Mouse (Mus musculus) monocyte, adult 2 months (primary cell): ENCODE data around the gene Gm37240.
"Not testable (repeated sequence)": the region's sequence is repeated elsewhere in the genome, so short reads cannot be mapped to it uniquely, and the experiment has no call there.

Experiments used
- DNase-seq, 2 experiments: peaks; one replicate each; pipeline ENCODE4 v3.0.0; 2022; ENCODE audit warnings: low spot score in 2 of 2, low read depth in 1 of 2

Gene Gm37240

DNA sequence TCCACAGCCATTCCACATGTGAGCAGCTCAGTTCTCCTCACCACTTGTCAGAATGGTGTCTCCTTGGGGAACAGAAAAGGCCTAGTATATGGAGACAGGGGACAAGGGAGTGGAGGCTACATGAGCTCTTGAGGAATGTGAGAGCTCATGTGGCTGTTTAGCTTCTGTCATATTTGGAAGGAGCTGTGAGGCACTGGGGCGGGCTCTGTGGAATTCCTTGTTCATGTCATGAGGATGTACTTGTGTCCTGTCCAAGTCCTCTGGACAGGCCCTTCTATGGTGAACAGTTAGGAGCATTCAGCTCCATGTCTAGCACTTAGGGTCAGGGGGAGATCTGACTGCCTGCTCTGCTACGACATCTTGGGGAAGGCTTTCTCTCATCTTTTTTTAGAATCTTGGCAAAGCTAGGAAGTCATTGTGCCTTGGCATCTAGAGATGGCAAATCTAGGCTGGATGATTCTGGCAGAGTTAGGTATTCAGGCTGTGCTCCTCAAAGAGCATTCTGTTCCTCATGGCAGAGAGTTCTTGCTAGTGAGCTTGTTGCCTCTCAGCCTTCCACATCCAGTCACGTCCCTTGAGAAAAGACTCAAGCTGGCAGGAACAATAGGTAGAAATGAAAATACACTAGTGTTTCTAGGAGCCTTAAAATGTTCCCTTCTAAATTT, 297.1 kb downstream of the Gm37240 start:
- DNase-seq, result no peak

DNA sequence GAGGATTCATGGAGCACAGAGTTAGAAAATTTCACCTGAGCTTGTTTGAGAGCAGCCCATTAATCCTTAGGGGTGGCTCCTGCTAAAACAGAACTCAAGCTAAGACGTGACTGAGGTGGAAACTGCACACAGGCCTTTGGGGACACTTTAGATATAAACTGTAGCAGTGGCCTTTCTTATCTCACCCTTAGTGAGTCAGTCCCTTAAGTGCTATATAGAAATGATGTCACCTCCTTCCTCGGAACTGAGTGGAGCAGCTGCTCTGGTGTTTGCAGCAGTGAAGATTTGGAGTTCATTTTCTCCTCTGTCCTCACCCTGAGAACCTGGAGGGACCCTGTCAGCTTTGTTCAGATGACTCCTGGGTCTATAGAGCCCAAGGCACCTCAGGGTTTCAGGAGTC, 298.6 kb downstream of the Gm37240 start:
- no peak for DNase-seq

DNA sequence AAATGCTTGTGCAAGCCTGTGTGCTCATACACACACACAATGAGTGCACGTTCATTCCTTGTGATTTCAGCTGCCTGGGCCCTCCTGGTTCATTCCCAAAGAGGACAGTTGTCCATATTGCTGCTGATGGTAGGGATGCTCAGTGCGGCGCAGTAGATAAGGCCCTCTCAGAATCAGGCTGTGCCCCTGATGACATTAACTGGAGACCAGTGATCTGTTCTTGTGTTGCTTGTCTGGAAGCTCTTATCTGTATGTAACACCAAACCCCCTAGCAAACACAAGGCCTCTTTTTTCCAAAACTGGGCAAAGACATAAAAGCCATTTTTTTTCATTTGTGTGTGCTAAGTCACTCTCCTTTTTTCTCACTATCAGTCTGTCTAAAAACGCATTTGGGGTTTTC, 302.4 kb downstream of the Gm37240 start:
- DNase-seq, result no peak

DNA sequence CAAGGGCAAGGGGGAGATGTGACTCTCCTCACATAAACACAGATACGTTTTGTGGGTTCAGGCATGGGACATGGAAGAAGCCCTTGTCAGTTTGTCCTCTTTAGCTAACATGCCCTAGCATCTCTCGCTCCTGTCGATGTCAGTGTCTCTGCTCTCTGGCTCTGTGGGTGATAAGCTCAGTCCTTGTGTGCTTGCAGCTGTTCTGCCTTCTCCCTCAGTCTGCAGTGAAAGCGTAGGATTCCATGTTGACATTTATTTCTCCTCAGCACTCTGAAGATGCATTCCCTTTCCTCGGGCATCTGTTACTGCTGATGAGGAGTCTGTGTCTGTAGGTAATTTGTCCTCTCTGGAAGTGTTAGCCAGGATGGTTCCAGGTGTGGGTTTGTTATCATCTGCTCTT, 304.1 kb downstream of the Gm37240 start:
- DNase-seq, result no peak

DNA sequence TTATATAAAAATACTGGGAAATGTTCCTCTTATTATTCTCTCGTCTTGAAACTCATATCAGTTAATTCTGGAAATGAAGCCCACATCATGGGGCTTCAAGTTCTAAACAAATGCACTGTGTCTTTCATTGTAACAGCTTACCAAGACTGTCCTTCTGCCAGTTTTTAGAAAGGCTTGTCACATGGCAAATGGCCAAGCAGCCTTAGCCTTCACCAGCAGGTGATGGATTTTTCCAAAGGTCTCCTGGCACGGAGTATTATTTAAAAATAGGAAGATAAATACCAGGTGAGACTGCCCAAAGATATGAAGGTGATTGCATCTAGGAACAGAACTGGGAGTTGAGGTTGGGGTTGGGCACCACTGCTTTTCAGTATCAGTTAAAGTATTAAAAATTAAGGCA, 304.6 kb downstream of the Gm37240 start:
- DNase-seq, result no peak

DNA sequence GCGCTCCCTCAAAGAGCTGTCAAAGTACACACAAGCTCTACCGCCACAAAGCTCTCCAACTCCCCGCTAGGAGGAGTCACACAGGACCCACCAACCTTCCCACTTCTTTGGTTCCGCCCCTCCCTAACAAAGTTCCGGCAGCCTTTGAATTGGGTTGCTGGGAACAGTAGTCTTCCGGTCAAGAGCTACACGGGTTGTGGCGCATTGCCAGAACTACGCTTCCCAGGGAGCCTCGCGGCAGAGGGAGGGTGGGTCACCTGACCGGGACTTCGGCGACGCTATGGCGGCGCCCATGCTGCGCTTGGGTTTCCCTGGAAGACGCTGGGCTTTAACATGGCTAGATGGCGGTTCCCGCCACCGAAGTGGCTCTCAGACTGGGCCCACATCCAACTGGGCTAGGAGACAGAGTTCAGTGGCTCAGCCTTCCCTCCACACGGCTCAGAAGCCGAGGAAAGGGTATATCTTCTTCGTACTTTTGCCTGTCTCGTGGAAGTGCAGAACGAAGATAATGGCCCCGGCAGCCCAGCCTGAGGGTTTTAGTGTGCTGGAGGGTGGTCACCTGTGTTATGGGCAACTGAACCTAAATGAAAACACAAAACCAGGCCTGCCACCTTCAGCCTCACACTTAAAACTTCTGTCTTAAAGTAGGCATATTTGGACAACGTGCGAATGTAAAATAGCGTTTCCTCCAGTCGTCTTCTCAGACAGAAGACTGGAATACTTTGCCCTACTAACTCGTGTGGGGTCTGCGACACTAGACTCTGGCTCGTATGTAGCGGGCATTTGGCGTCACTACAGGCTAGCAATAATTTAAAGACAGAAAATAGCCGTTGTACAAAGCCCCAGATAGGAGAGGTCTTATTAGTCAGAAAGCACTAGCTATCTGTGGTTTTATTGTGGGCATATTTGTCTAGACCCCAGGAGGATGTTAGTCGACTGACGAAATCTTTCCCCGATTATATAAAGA, 313.2 kb downstream of the Gm37240 start, which contains the start of gene Gatb:
Gene Gatb, plus strand, starts transcription at position 256 of the 967 bp plus-strand sequence.
- DNase-seq, result peak; percentile 94

DNA sequence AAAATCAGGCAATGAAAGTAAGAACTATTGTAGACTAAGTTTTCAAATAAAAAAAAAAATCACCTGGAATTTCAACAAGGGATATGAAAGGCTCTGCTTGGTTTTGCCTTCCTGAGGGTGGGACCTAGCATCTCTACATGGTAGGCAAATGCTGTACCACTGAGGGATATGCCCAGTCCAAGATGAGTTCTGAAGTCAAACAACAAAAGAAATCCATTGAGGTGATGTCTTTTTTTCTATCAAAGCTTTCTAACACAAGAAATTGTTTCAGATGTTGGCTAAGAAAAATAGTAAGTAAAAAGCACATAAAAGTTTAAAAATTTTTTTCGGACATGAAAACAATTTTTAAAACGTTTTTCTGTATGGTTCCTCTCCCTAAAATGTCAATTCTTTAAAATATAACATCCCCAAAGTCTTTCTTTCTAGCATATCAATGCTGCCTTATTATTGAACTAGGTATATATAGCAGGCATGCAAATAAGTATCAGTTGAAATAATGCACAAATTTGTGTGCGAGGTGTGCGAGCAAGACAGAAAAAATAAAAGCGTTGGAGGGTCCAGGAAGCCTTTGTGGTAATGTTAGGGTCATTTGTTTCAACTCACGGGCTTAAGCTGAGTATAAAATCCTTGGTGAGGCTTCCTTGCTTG, 314.0 kb downstream of the Gm37240 start:
- DNase-seq, result no peak

DNA sequence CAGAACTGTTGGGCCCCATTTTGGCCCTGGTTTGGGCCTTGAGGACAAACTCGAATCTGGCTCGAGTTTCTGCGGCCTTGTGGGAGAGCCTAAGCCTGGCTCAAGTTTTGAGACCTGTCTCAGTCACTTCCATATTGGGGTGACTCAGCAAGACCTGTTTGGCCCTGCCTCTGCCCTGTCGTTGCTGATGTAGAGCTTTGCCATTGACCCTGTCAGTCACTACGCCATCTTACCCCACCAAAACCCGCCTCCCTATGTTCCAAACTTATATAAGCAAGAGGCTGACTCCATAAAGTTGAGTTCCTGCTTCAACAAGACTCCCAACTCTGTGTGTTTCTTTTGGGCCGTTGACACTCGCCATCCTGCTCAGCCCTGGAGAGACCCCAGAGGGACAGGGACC, 314.8 kb downstream of the Gm37240 start:
- DNase-seq, result not testable (repeated sequence)

DNA sequence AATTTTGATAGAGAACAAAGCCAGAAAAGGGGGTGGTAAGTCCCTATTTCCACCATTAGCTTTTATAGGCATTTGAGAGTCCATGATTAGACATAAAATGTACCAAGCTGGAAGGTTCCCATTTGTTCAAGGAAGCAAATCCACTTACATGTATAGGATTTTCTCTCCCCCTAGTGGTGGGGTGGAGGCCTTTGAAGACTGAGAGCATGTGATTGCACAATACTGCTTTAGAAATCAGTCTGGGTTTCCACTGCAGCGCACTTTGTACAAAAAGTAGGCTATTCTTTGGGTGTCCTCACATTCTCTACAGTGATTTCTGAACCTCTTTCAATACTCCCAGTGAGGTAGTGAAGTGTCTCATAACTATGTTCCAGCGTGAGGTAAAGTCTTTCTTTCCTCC, 316.0 kb downstream of the Gm37240 start:
- DNase-seq, result no peak

DNA sequence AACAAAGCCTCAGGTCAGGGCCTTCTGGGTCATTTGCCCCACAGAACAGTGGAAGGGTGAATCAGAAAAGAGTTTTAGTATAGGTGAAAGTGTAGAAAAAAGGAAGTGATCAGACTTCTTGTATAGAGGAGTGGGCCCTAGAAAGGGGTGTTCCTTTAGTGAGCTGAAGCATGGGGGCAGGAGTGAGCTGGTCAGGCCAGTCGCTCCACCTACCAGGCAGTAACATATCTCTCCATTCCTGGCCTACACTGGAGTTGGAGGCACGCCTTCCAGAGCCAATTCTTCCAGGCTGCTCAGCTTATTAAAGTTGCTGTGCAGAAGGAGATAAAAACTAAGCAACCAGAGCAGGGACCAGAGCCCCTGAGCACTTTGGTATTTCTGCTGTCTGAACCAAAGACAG, 322.7 kb downstream of the Gm37240 start:
- no peak for DNase-seq

DNA sequence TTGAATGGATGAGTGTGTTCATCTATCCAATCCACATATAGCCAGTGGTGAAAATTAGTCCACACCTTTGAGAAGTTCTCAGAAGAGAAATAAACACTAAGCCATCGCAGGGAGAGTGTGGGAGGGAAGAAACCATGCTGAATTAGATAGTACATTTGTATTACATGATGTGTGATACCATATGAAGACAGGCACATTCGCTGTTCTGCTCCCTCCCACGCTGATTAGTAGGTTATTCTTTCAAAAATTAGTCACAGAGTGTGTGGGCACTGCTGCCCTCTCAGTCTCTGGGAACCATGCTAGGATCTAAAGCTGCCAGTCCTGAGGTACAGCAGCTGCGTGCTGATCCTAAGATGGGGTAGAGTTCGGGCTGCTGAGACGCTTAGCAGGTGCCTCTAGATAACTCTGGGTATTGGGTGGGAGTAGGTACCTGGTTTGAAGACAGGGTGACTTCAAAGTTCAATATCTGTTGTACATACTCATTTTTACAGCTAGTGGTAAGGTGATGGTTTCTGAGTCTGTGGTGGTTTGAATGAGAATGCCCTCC, 333.5 kb downstream of the Gm37240 start:
- DNase-seq, result no peak

DNA sequence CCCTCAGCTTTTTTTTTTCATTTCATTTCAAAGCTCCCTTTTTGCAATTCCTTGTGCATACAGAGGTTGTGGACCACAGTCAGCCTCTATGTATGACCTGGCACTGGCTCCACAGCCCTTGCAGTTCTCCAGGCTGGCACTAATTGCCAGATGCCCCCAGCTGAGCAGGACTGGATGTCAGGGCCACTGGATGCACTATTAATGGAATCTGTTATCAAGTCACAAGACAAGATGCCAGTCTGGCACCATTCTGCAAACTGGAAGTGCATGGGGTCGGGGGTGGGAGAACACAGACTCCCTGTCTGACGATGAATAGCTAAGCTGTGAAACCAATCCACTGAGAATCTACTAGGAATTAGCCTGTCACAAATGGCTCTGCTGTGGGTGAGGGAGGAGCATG, 336.0 kb downstream of the Gm37240 start:
- DNase-seq, result no peak

DNA sequence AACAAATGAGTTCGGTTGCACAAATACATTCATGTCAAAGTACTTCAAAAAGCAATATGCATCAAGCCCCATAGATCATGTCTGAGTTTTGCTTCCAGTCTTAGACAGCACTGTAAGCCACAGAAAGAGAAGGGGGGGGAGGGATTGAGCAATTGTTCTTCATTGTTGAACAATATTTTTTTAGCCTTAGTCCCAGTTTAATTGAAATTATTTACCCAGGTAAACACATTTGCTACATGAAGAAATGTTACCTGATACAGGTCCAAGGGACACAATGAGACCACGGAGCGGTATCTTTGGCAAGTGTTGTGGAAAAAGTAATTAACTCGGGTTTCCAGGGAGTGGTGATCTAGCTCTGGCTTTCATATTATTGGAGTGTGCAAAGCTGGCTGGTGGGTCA, 337.0 kb downstream of the Gm37240 start:
- no peak for DNase-seq

DNA sequence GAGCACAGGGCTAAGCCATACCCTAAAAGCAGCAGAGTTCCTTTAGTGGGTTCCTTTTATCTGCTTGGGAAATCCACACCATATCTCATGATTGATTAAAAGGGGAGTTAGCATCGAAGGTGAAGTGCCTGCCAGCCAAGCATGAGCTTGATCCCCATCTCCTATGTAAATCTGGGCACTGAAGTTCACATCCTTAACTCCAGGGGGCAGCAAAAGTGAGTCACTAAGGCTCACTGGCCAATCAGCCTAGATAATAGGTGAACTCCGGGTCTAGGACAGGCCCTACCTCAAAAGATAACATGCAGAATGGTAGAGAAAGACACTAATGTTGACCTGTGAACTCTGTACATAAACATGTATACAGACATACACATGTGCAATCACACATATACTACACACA, 343.7 kb downstream of the Gm37240 start:
- DNase-seq, result no peak

DNA sequence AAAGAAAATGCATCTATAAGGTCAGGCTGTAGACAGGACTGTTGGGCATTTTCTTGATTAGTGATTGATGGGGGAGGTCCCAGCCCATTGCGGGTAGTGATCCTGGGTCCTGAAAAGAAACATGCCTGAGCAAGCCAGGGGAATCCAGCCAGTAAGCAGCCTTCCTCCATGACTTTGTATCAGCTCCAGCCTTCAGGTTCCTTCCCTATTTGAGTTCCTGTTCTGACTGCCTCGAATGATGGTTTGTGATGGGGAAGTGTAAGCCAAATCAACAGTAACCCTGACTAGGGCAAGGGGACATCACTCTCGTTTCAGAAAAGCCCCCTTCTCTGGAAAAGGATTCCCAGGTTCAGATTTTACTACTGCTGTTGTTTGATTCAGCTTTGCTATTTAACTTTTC, 344.6 kb downstream of the Gm37240 start:
- DNase-seq, result no peak

DNA sequence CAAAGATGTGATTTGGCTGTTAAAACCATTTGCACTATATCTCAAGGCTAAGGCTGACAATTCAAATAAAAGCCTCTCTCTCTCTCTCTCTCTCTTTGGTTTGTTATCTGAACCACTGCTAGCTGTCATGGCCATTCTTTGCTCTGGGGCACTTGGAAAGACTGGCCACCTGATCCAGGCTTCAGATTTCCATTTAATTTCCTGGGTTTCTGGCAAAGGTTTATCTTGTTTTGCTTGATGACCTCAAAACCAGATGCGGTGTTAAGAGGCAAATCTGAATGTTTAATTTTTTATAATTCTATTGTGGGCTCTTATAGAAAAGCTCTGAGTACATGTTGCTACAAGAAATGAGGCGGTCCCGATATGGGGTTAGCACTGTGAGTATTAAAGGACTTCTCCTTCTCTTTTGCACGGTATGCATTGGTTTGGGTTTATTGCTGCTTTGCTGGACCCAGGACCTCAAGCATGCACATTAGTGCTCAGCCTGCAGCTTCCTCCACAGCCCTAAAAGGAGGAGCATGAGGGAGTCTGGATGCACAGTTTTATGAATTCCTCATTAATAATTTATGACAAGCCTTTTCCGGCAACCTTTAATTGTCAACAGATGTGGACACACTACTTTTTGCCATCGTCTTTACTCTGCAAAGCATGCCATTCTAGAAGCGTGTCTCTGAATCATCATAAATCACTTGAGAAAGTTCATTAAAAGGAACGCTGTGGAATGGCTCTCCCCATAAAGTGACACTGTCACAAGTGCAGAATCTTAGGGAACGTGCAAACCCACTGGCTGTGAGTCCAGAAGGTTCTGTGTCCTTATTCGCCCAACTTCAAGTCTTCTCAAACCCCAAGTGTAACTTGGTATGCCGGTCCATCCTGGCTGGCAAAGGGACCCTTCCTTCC, 351.4 kb downstream of the Gm37240 start:
- no peak for DNase-seq

DNA sequence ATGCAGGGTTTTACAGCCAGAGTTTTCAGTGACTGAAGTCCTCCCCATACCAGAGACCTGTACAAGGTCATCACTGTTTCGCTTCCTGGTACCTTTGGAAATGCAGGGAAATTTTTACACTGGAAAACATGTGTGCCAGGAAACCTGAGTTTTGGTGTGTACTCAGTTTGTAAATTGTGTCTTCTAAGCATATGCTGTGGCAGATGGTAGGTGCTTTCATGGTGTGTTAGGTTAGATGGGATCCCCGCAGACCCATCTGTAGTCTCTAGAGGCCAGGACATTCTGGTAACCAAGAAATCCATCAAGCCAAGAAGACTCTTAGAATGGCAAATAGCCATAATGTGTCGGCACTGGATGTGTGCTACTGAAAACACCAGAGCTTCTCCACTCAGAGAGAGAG, 352.3 kb downstream of the Gm37240 start:
- DNase-seq, result no peak

DNA sequence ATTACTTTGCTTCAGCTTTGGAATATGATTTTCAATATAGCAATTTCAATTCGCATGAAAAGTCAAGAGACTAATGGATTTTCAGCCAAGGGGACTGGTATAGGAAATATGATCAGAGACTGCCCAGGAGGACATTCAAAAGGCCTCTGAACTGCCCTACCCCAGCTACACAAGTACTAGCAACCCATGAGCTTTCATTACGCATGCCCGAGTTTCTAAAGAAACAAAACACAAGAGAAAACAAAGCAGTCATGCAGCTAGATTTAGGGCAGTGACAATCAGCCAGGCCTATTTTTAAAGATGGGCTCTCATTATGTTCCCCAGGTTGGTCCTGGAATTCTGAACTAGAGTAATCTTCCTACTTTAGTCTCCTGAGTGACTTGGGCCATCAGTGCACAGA, 354.9 kb downstream of the Gm37240 start:
- no peak for DNase-seq

DNA sequence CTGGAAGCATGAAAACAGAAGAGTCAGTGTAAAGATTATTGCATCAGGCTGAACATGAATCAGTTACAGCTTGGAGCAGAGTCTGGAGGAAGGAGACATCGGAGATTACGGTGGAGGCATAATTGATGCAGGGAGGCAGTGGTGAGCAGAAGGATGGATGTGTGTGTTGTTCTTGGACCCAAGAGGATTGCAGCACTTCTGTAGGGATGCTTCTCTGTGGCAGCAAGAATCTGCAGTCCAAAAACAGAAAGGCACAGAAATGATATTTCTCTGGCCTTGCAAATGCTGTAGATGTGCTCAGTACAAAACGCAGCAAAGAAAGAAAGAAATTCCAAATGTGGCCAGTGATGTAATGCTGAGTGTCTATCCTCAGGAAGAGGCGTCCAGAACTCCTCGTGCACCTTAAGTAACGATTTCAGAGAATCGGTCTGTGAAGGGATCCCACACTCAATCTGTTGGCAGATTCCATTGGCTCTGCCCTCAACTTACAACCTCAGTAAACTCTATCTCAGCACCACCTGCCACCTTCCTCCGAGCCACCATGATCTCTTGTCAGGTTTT, 356.6 kb downstream of the Gm37240 start:
- DNase-seq, result no peak

DNA sequence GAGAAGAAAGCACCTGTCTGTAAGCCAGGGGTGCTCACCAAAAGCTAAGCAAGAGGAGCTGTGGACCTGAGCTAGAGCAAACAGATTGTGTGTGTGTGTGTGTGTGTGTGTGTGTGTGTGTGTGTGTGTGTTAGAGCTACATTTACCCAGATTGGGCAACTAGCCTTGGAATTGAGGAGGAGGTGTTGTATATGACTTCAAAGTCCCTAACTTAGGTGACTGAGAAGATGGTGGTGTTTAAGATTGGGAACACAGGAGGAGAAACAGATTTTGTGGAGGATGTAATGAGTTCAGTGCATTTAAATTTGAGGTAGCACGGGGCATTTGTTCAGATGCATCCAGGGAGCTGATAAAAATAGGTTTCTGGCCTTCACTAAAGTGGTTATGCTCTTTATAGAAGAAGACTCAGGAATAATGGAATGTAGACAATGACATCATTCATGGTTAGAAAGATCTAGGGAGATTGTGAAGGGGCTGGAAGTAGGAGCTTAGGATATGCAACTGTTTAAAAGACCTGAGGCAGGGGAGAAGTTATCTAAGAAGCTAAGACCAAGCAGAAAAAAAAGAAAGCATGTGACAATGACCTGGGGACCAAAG, 365.9 kb downstream of the Gm37240 start:
- no peak for DNase-seq
